Mouse (Mus musculus): ENCODE measurements at regions not wholly inside any gene's neighbourhood (a gene's known extent, or its start where the extent isn't known, plus 50 kb on each side); places are given as distances from the start of the nearest gene placed in this dataset.
A peak's percentile ranks its signal among the peaks of the same experiment; 100 is the strongest.

- no peaks in the 10 kb centered on the region for H3K27me3 ChIP-seq
- H3K4me3 ChIP-seq = no peak overlapping the region
- WGBS = 63% methylated on average over 6 of the region's 6 CpGs
- H3K4me2 ChIP-seq (replicated peaks) = no peak overlapping the region
- no peak overlapping the region for H3K9ac ChIP-seq (replicated peaks)
- no peaks in the 10 kb centered on the region for H3K4me1 ChIP-seq
- no peaks in the 10 kb centered on the region for H3K36me3 ChIP-seq
- H3K27ac ChIP-seq (replicated peaks) = no peak overlapping the region
- H3K9me3 ChIP-seq = no peaks in the 10 kb centered on the region
- 0 out of 2 replicates have a peak, but pooled peaks have one; percentile 41 for ATAC-seq (replicated peaks)
Measured at GRCm38 (mm10) chr12:46020835-46021545, 797.7 kb downstream of the Nova1 start.

GRCm38 (mm10) chr12:45977691-45978414 is 840.9 kb downstream of the Nova1 start:
- no peak overlapping the region for H3K4me3 ChIP-seq
- no peak overlapping the region for H3K9ac ChIP-seq (replicated peaks)
- no peak overlapping the region for H3K27ac ChIP-seq (replicated peaks)
- H3K4me1 ChIP-seq = no peaks in the 10 kb centered on the region
- no peaks in the 10 kb centered on the region for H3K36me3 ChIP-seq
- H3K9me3 ChIP-seq = no peaks in the 10 kb centered on the region
- ATAC-seq (replicated peaks) = no peak
- no peaks in the 10 kb centered on the region for H3K27me3 ChIP-seq
- H3K4me2 ChIP-seq (replicated peaks) = no peak overlapping the region

- Histone ChIP-seq H3K36me3 (no peaks in the 10 kb centered on the region), H3K4me2 (replicated peaks) (no peak overlapping the region), H3K9me3 (no peaks in the 10 kb centered on the region), H3K9ac (replicated peaks) (no peak overlapping the region), H3K27ac (replicated peaks) (no peak overlapping the region), H3K27me3 (no peaks in the 10 kb centered on the region), H3K4me3 (no peak overlapping the region), H3K4me1 (no peaks in the 10 kb centered on the region)
- WGBS = 50% methylated on average over 2 of the region's 2 CpGs
- ATAC-seq (replicated peaks) = no peak
Measured at GRCm38 (mm10) chr12:45975780-45976179, 842.9 kb downstream of the Nova1 start.

- Histone ChIP-seq H3K27me3 (no peaks in the 10 kb centered on the region), H3K9ac (replicated peaks) (no peak overlapping the region), H3K36me3 (no peaks in the 10 kb centered on the region), H3K4me1 (no peaks in the 10 kb centered on the region), H3K4me2 (replicated peaks) (no peak overlapping the region), H3K4me3 (no peak overlapping the region), H3K9me3 (no peaks in the 10 kb centered on the region), H3K27ac (replicated peaks) (no peak overlapping the region)
- WGBS = 62% methylated on average over 2 of the region's 2 CpGs
- ATAC-seq (replicated peaks) = peak; percentile 61; the same call in 1 of the 2 replicates
Measured at GRCm38 (mm10) chr12:45970472-45970871, 848.3 kb downstream of the Nova1 start.

- WGBS = 56% methylated on average over 1 of the region's 1 CpGs
- H3K27ac ChIP-seq (replicated peaks) = no peak overlapping the region
- ATAC-seq (replicated peaks) = no peak
Measured at GRCm38 (mm10) chr12:45969881-45970280, 848.8 kb downstream of the Nova1 start.

GRCm38 (mm10) chr12:45946918-45947317 is 871.8 kb downstream of the Nova1 start:
- Histone ChIP-seq H3K4me1 (no peaks in the 10 kb centered on the region), H3K9ac (replicated peaks) (no peak overlapping the region), H3K27ac (replicated peaks) (no peak overlapping the region), H3K4me2 (replicated peaks) (no peak overlapping the region), H3K36me3 (no peaks in the 10 kb centered on the region), H3K4me3 (no peak overlapping the region), H3K9me3 (no peaks in the 10 kb centered on the region), H3K27me3 (no peaks in the 10 kb centered on the region)
- no peak for ATAC-seq (replicated peaks)
- 73% methylated on average over 2 of the region's 2 CpGs for WGBS

More at GRCm38 (mm10) chr12:45969881-45970280, 848.8 kb downstream of the Nova1 start:
- Histone ChIP-seq H3K4me3 (no peak overlapping the region), H3K9ac (replicated peaks) (no peak overlapping the region), H3K4me1 (no peaks in the 10 kb centered on the region), H3K36me3 (no peaks in the 10 kb centered on the region), H3K4me2 (replicated peaks) (no peak overlapping the region), H3K9me3 (no peaks in the 10 kb centered on the region), H3K27me3 (no peaks in the 10 kb centered on the region)

- no peak overlapping the region for H3K4me3 ChIP-seq
- 35% methylated on average over 2 of the region's 2 CpGs for WGBS
- ATAC-seq (replicated peaks) = no peak
- no peaks in the 10 kb centered on the region for H3K27me3 ChIP-seq
- H3K36me3 ChIP-seq = no peaks in the 10 kb centered on the region
- H3K27ac ChIP-seq (replicated peaks) = no peak overlapping the region
- no peaks in the 10 kb centered on the region for H3K4me1 ChIP-seq
- H3K4me2 ChIP-seq (replicated peaks) = no peak overlapping the region
- no peak overlapping the region for H3K9ac ChIP-seq (replicated peaks)
- H3K9me3 ChIP-seq = no peaks in the 10 kb centered on the region
Measured at GRCm38 (mm10) chr12:45944464-45944863, 870.0 kb upstream of the Stxbp6 start.

- no peaks in the 10 kb centered on the region for H3K4me1 ChIP-seq
- no peak for ATAC-seq (replicated peaks)
- no peaks in the 10 kb centered on the region for H3K27me3 ChIP-seq
- no peak overlapping the region for H3K4me2 ChIP-seq (replicated peaks)
- no peak overlapping the region for H3K4me3 ChIP-seq
- H3K9ac ChIP-seq (replicated peaks) = no peak overlapping the region
- WGBS = 75% methylated on average over 1 of the region's 1 CpGs
- H3K36me3 ChIP-seq = no peaks in the 10 kb centered on the region
- H3K9me3 ChIP-seq = no peaks in the 10 kb centered on the region
- H3K27ac ChIP-seq (replicated peaks) = no peak overlapping the region
Measured at GRCm38 (mm10) chr12:45942402-45942801, 867.9 kb upstream of the Stxbp6 start.

- WGBS = 83% methylated on average over 2 of the region's 2 CpGs
- Histone ChIP-seq H3K27ac (replicated peaks) (no peak overlapping the region), H3K9me3 (no peaks in the 10 kb centered on the region), H3K9ac (replicated peaks) (no peak overlapping the region), H3K4me3 (no peak overlapping the region), H3K4me1 (no peaks in the 10 kb centered on the region), H3K27me3 (no peaks in the 10 kb centered on the region), H3K4me2 (replicated peaks) (no peak overlapping the region), H3K36me3 (no peaks in the 10 kb centered on the region)
- ATAC-seq (replicated peaks) = no peak
Measured at GRCm38 (mm10) chr12:45933388-45933787, 858.9 kb upstream of the Stxbp6 start.

- no peak overlapping the region for H3K9ac ChIP-seq (replicated peaks)
- no peaks in the 10 kb centered on the region for H3K4me1 ChIP-seq
- no peaks in the 10 kb centered on the region for H3K27me3 ChIP-seq
- H3K4me2 ChIP-seq (replicated peaks) = no peak overlapping the region
- H3K27ac ChIP-seq (replicated peaks) = no peak overlapping the region
- WGBS = 85% methylated on average over 4 of the region's 4 CpGs
- ATAC-seq (replicated peaks) = no peak
- no peaks in the 10 kb centered on the region for H3K9me3 ChIP-seq
- no peaks in the 10 kb centered on the region for H3K36me3 ChIP-seq
- no peak overlapping the region for H3K4me3 ChIP-seq
Measured at GRCm38 (mm10) chr12:45932251-45932650, 857.7 kb upstream of the Stxbp6 start.

GRCm38 (mm10) chr12:45929760-45930150 is 855.2 kb upstream of the Stxbp6 start:
- Histone ChIP-seq H3K9me3 (no peaks in the 10 kb centered on the region), H3K27ac (replicated peaks) (no peak overlapping the region), H3K4me1 (no peaks in the 10 kb centered on the region), H3K4me2 (replicated peaks) (no peak overlapping the region), H3K36me3 (no peaks in the 10 kb centered on the region), H3K4me3 (no peak overlapping the region), H3K9ac (replicated peaks) (no peak overlapping the region), H3K27me3 (no peaks in the 10 kb centered on the region)
- 29% methylated on average over 3 of the region's 3 CpGs for WGBS
- ATAC-seq (replicated peaks) = peak; percentile 86

GRCm38 (mm10) chr12:45929001-45929759 is 854.7 kb upstream of the Stxbp6 start:
- Histone ChIP-seq H3K27ac (replicated peaks) (no peak overlapping the region), H3K9ac (replicated peaks) (no peak overlapping the region), H3K27me3 (no peaks in the 10 kb centered on the region), H3K9me3 (no peaks in the 10 kb centered on the region), H3K4me2 (replicated peaks) (no peak overlapping the region), H3K4me1 (no peaks in the 10 kb centered on the region), H3K36me3 (no peaks in the 10 kb centered on the region), H3K4me3 (no peak overlapping the region)
- 63% methylated on average over 7 of the region's 7 CpGs for WGBS
- peak; percentile 57 for ATAC-seq (replicated peaks)
